Mouse (Mus musculus) Patski (cell line): Measurements from ENCODE around the gene Klrb1b. TPM values are rescaled to one million over a fixed set of nuclear protein-coding genes. Genes with fewer than 3 reads are reported as not detected.
"Not testable (repeated sequence)": the region's sequence is repeated elsewhere in the genome, so short reads cannot be mapped to it uniquely, and the experiment has no call there.

ENCODE experiments used
- ATAC-seq: fragments of 100-300 bp; one replicate; pipeline ENCODE4 v1.8.0; 2021
- CTCF ChIA-PET: fragments of 350-600 bp; sonication (Branson Sonifier 250); formaldehyde crosslinking; loops from one replicate; lab custom pipeline; 2022; ENCODE audit warnings: inconsistent platforms; lab: Charles Lee
- POLR2A ChIA-PET: fragments of 350-600 bp; sonication (Branson Sonifier 250); formaldehyde crosslinking; loops from one replicate; lab custom pipeline; 2022; ENCODE audit warnings: antibody characterized with exemption, inconsistent platforms; lab: Charles Lee
- DNase-seq: peaks from one replicate; pipeline ENCODE4 v3.0.0-alpha.2; 2011; ENCODE audit warnings: low read depth, low spot score
- H3K27me3 ChIP-seq: fragments of 371-371 bp; one replicate; pipeline ENCODE4 v1.5.1; 2021
- CTCF ChIP-seq: fragments of 100-300 bp; IDR thresholded peaks from one replicate; pipeline ENCODE4 v1.5.1; 2021
- in situ Hi-C: fragments of 300-500 bp; cut with MboI; formaldehyde crosslinking; loops from 3 replicates; pipeline ENCODE4 v1.11.1; 2018; ENCODE audit warnings: low pct_unique_long_range_greater_than_20kb, mixed read lengths
- polyA plus RNA-seq: library from polyadenylated mRNA; unstranded; gene quantifications from one replicate; pipeline ENCODE4 v1.2.3, GENCODE M21; 2021

Gene Klrb1b
- polyA plus RNA-seq, 1 experiment from 2014 or later: not detected

DNA sequence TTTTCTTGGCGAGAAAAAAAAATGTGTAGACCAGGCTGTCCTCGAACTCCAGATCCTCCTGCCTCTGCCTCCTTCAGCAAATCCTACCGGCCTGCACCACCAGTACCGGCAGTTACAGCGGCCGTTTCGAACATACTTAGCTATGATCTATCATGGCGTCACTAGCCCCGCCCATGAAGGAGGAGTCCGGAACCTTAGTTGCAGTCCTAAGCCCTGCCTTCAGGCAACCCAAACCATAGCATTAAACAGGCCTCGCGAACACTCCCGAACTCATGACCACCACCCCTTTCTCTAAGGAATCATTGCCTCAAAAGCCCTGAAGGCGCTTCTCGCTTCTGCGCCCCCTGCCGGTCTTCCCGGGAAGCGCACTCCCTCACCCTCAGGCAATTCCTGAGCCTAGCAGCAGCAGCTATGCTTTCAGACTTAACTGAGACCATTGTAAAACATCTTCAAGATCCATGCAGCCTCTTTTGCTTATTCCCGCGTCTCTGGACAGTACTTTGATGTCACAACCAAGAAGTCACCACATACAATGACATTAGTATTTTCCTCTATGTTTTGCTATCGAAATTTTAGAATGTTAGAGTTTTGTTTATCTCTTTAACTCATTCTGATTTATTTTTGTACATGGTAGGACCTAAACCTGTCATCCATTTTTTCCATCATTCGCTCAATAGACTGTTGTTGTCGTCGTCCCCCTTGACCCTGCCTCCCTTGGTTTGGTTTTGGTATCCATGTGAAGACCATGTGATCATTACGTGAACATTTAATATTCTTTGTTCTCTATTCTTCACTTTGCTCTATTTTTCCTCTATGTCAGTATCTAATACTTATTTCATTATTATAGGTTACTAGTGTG, 22.9 kb downstream of the Klrb1b start:
- ChIA-PET POLR2A (no interaction called here), CTCF (interaction anchor here (0.9 to 2.0 kb wide), 3 partner anchors 37 to 40 kb away, joined by 3 to 9 read pairs (median 6); no protein-coding TSS in a partner anchor)
- peak; percentile 88 for TF ChIP-seq CTCF
- no peaks in the 10 kb centered on the region for H3K27me3 ChIP-seq
- DNase-seq (peak; percentile 91), ATAC-seq (peak; percentile 97)
- in situ Hi-C loops: loop anchor here (5.0 kb wide), 1 partner anchor 39 kb away; no protein-coding TSS in a partner anchor

DNA sequence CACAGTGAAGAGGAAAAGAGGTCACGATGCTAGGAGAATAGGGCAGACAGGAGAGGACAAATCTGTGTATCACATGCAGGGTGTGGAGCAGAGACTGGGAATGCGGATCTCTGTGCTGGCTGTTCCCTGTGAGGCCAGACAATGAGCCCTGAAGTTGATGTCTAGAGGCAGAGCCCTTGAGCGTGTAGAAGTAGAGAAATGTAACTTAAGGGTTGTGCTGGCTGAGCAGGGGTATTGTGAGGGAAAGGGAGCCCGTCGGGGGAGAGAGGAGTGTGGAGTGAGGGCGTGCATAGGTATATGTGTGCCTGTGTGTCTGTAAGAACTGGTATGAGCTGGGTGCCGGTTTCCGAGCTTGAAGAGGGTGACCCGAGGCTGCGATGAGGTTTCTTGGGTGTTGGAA, 23.6 kb downstream of the Klrb1b start:
- no peaks in the 10 kb centered on the region for H3K27me3 ChIP-seq
- TF ChIP-seq CTCF: no peak
- ChIA-PET CTCF (interaction anchor here (0.9 to 2.0 kb wide), 3 partner anchors 36 to 41 kb away, joined by 3 to 9 read pairs (median 6); no protein-coding TSS in a partner anchor), POLR2A (no interaction called here)
- DNase-seq (peak; percentile 4), ATAC-seq (peak; percentile 20)
- in situ Hi-C loops: loop anchor here (5.0 kb wide), 1 partner anchor 40 kb away; no protein-coding TSS in a partner anchor

DNA sequence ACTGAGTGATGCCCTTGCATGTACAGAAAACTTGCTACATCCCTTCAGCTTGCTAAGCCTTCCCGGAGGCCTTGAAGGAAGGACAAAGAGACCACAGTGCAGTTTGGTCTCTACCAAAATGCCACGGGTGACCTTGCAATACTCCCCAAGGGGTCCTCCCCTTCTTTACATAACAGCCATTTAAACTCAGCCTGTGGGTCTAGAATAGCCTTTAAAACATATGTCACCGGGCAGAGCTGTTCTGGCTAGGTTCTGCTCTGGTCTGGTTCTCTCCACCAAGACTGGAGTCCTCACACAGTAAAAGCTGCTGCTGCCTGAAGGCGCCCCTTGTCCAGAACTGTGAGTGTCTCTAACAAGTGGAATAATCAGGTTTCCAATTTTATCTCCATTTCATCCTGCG, 25.4 kb downstream of the Klrb1b start:
- in situ Hi-C loops: loop anchor here (5.0 kb wide), 1 partner anchor 42 kb away; no protein-coding TSS in a partner anchor
- ATAC-seq, POLR2A ChIA-PET, H3K27me3 ChIP-seq, DNase-seq: not testable (repeated sequence)
- CTCF ChIA-PET: interaction anchor here (1.1 to 1.7 kb wide), 2 partner anchors 34 to 40 kb away, joined by 3 to 5 read pairs; no protein-coding TSS in a partner anchor

DNA sequence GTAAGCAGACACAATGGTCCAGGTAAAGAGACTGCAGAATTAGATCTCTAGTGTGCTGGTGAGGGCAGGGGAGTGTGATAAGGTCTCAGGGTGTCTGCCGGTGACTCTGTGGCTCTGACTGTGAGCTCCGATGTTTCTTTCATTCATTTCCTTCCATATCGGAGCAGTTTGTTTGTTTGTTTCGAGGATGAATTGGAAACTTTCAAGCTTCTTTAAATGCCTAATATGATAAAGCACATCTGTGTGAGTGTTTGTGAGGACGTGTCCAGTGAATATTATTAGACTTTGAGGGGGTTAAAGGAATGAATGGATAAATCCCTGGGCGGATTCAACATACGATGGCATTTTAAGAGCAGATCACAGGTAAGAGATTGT, 26.2 kb downstream of the Klrb1b start:
- no peak for ATAC-seq
- POLR2A ChIA-PET: no interaction called here
- in situ Hi-C loops: loop anchor here (5.0 kb wide), 2 partner anchors 38 to 42 kb away; no protein-coding TSS in a partner anchor
- DNase-seq: no peak
- CTCF ChIA-PET: interaction anchor here (1.1 to 1.7 kb wide), 3 partner anchors 33 to 40 kb away, joined by 3 to 5 read pairs (median 3); no protein-coding TSS in a partner anchor
- no peaks in the 10 kb centered on the region for H3K27me3 ChIP-seq
- no peak for TF ChIP-seq CTCF

DNA sequence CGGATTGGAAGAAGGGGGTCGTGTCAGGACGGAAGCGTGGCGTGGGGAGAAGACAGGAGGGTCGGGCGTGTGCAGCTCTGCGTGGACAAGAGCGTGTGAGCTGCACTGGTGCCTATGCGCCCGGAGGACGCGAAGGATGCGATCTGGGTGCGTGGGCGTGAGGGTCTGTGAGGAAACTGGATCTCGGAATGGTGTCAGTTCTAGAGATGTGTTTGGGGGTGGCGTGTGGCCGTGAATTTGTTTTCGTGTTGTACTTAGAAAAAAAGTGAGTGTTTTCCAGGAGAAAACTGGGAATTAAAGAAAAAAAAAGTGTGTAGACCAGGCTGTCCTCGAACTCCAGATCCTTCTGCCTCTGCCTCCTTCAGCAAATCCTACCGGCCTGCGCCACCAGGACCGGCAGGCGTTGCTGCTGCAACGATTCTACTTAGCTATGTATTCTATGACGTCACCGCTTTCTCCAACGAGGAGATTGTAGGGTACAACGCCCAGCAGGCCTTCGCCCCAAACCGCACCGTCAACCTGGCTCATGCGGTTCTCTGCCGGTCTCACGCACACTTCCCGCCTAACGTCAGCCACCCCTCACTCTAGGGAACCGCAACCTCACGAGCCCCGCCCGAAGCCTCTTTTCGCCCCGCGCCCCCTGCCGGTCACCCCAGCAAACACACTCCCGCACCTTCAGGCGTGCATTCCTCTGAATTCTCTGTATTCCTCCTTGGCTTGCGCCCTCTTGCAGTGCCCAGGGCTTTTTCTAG, 26.8 kb downstream of the Klrb1b start:
- ATAC-seq: peak; percentile 37
- CTCF ChIA-PET: interaction anchor here (0.8 to 1.7 kb wide), 3 partner anchors 33 to 39 kb away, joined by 3 to 5 read pairs (median 5); no protein-coding TSS in a partner anchor
- TF ChIP-seq CTCF: peak; percentile 70
- POLR2A ChIA-PET, H3K27me3 ChIP-seq: not testable (repeated sequence)
- peak; percentile 62 for DNase-seq
- in situ Hi-C loops: loop anchor here (5.0 kb wide), 1 partner anchor 37 kb away; no protein-coding TSS in a partner anchor

DNA sequence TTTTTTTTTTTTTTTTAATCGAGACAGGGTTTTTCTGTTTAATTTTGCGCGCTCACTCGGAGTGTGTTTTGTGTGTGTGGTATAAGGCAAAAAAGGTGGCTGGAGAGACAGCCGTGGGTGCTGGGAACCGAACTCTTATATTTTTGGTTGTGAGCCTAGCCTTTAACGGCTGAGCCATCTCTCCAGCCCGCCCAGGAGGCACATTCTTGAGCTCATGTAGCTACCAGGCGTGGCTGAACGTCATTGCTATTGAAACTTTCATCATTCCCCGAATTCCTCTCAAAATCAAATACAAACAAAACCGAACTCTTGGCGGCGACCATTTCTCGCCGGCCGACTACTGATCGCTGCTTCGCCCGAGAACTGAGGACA, 27.4 kb downstream of the Klrb1b start:
- DNase-seq, H3K27me3 ChIP-seq, POLR2A ChIA-PET, ATAC-seq: not testable (repeated sequence)
- in situ Hi-C loops: loop anchor here (5.0 kb wide), 1 partner anchor 36 kb away; no protein-coding TSS in a partner anchor
- CTCF ChIA-PET: interaction anchor here (0.8 to 1.7 kb wide), 3 partner anchors 32 to 39 kb away, joined by 3 to 5 read pairs (median 5); no protein-coding TSS in a partner anchor

DNA sequence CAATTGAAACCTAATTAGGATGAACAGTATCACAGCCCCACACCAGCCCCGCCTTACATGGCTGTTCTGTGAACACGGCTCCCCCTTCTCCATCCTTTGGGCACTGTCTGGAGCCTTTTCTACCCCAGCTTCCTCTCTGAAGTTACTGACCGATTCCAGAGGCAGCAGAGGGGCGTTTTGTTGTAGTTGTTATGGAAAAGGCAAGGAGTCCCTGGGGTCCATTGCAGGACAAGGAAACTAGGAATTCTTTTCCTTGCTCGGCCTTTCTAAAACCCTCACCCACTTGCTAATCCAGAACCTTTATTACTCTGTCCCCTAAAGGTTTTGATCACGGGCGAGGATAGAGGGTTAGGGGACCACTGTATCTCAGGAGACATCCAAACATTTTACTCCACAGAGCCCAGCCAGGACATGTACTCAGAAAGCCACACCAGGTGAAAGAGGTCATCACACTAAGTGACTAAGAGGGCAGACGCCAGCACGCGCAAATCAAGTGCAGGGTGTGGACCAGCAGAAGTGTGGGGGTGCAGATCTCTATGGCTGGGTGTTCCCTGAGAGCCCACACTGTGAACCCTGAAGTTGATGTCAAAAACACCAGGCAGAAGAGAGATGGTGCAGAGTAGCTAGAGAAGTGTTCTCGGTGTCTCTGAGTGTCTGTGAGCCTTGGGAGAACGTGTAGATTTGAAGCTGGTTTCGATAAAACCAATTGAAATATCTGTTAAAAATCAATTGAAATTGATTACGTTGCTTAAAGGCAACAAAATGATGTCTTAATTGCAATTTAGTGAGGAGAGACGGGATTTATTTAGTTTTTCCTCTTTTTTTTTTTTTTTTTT, 28.0 kb downstream of the Klrb1b start:
- DNase-seq: no peak

DNA sequence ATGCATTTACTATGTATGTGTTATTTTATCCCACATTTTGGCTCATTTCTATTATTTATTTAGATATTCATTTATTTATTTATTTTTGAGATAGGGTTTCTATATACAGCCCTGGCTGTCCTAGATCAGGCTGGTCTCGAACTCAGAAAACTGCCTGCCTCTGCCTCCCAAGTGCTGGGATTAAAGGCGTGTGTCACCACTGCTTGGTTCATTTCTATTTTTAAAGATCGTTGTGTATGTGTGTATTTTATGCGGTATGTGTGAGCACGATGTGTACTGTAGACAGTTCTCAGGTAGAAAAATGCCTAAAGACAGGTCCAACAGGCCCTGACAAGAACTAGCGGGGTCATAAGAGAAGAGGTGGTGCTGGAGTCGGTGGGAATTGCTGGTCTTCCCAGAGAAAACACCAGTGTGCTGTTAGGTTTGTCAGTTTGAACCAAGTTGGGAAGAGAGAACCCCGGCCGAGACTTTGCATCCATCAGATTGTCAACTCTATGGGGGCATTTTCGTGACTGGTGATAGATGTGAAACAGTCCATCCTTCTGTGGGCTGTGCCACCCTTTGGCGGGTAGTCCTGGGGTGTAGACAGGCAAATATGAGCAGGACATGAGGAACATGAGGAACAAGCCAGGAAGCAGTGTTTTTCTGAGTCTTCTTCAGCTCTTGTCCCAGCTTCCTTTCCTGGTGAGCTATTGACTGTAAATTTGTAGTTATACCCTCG, 28.8 kb downstream of the Klrb1b start:
- DNase-seq: no peak
- ChIA-PET CTCF (no interaction called here), POLR2A (no interaction called here)
- TF ChIP-seq CTCF: no peak
- no peak for ATAC-seq
- no peaks in the 10 kb centered on the region for H3K27me3 ChIP-seq
- in situ Hi-C loops: loop anchor here (5.0 kb wide), 1 partner anchor 35 kb away; no protein-coding TSS in a partner anchor

More for the DNA sequence above, 28.0 kb downstream of the Klrb1b start:
- in situ Hi-C loops: loop anchor here (5.0 kb wide), 1 partner anchor 36 kb away; no protein-coding TSS in a partner anchor
- TF ChIP-seq CTCF: no peak
- no peak for ATAC-seq
- ChIA-PET POLR2A (no interaction called here), CTCF (no interaction called here)
- H3K27me3 ChIP-seq: no peaks in the 10 kb centered on the region

DNA sequence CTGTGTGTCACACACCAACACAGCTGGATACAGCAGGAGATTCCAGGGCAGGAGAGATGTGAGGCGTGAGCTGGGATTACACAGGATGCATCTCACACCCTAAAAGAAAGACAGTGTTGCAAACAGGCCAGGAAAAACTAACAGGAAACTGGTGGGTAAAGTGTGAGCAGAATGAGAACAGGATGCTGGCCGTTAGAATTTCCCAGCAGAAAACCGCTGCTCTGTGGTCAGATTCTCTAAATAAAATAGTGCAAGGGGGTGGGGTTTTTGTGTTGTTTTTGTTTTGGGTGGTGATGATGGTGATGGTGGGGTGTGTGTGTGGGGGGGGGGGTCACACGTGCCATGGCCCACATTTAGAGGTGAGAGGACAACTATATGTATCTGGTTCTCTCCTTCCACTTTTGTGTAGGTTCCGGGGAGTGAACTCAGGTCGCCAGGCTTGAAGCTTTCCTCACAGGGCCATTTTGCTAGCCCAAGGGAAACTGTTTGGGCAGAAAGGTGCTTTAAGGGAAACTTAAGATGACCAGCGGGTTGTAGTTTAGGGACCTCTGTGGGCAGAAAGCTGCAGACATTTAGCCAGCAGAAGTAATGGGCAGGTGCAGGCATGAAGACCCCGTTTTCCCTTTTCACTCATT, 29.7 kb downstream of the Klrb1b start:
- ATAC-seq (no peak), DNase-seq (no peak)
- CTCF ChIA-PET: no interaction called here
- no peaks in the 10 kb centered on the region for H3K27me3 ChIP-seq
- in situ Hi-C loops: loop anchor here (5.0 kb wide), 1 partner anchor 34 kb away; no protein-coding TSS in a partner anchor
- no peak for TF ChIP-seq CTCF
- POLR2A ChIA-PET: no interaction called here
